Mouse (Mus musculus) erythroblast, embryonic 14.5 days (primary cell): ENCODE data around the gene AI464131.

Source experiments
- GATA1 ChIP-seq: IDR thresholded peaks from 2 replicates; pipeline ENCODE4 v1.6.1; 2012; ENCODE audit warnings: low read length, inconsistent platforms, mixed read lengths
- TAL1 ChIP-seq: IDR thresholded peaks from 3 replicates; pipeline ENCODE4 v1.6.1; 2012; ENCODE audit warnings: low read length, inconsistent platforms, mixed read lengths

DNA sequence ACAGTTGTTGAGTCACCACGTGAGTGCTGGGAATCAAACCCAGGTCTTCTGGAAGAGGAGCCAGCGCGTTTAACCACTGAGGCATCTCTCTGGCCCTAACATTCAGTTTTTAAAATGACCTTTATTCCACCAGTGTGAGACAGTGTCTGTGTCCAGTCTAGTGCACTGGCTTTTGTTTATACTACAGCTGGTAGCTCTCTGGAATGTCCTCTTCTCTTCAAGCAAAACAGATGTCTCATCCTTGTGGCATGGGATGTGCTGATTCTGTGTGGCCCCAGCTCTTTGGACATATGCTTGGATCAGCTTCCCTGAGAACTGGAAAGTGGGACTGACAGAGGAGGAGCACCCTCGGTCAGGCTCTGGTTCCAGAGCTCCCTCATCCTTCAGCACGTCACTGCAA lies 32.0 kb upstream of the AI464131 start:
- TF ChIP-seq TAL1, result no peak
- no peak for TF ChIP-seq GATA1
